Mouse (Mus musculus) heart, embryonic 12.5 days (tissue): ENCODE results near the gene Tnfaip3. TPM values are rescaled to one million over a fixed set of nuclear protein-coding genes. Genes with fewer than 3 reads are reported as not detected.

Experiments used
- ATAC-seq: fragments of 200-750 bp; cut with Nextera tagmentation; 2 replicates; pipeline ENCODE4 v1.8.0; 2017; ENCODE audit warnings: moderate TSS enrichment, moderate library complexity; ENCODE audit not compliant: insufficient number of reproducible peaks, low FRiP score
- H3K27ac ChIP-seq: fragments of 300-500 bp; sonication (generic); 2 replicates; pipeline ENCODE4 v1.5.1; 2016; ENCODE audit warnings: mild to moderate bottlenecking, moderate library complexity; ENCODE audit not compliant: poor library complexity, severe bottlenecking
- H3K27me3 ChIP-seq: fragments of 300-500 bp; sonication (generic); replicated peaks from 2 replicates; pipeline ENCODE4 v1.6.1; 2016; ENCODE audit warnings: mild to moderate bottlenecking, moderate library complexity
- H3K36me3 ChIP-seq: fragments of 300-500 bp; sonication (generic); 2 replicates; pipeline ENCODE4 v1.6.1; 2016; ENCODE audit warnings: mild to moderate bottlenecking, moderate library complexity
- H3K4me1 ChIP-seq: fragments of 300-500 bp; sonication (generic); replicated peaks from 2 replicates; pipeline ENCODE4 v1.6.1; 2016; ENCODE audit warnings: mild to moderate bottlenecking
- H3K4me2 ChIP-seq: fragments of 300-500 bp; sonication (generic); 2 replicates; pipeline ENCODE4 v1.6.1; 2016; ENCODE audit warnings: mild to moderate bottlenecking, moderate library complexity
- H3K4me3 ChIP-seq: fragments of 300-500 bp; sonication (generic); 2 replicates; pipeline ENCODE4 v1.5.1; 2016; ENCODE audit warnings: mild to moderate bottlenecking
- H3K9ac ChIP-seq: fragments of 300-500 bp; sonication (generic); 2 replicates; pipeline ENCODE4 v1.6.1; 2016; ENCODE audit warnings: mild to moderate bottlenecking, moderate library complexity
- H3K9me3 ChIP-seq: fragments of 300-500 bp; sonication (generic); replicated peaks from 2 replicates; pipeline ENCODE4 v1.6.1; 2016; ENCODE audit warnings: mild to moderate bottlenecking, moderate library complexity
- WGBS: fragments of 180-500 bp; shearing (Covaris S2); methylation state at CpG from one replicate; pipeline ENCODE4 v1.1.7; 2016; 5-methylcytosine and 5-hydroxymethylcytosine counted together
- polyA plus RNA-seq: library from polyadenylated mRNA; unstranded; fragments of >200 nt; fragmentation: Nextera tagmentation; extraction: Ambion mirVana; gene quantifications from 2 replicates; pipeline ENCODE4 v1.2.1, GENCODE M21; 2016

The Tnfaip3 gene
- polyA plus RNA-seq, 1 experiment from 2014 or later, result 3.3 TPM

GRCm38 (mm10) chr10:18959777-18960492 lies 55.5 kb downstream of the Tnfaip3 start:
- H3K4me2 ChIP-seq, result no peak overlapping the region
- no peaks in the 10 kb centered on the region for H3K4me1 ChIP-seq
- H3K36me3 ChIP-seq, result no peaks in the 10 kb centered on the region
- H3K27ac ChIP-seq, result no peak overlapping the region
- ATAC-seq, result no peak
- H3K4me3 ChIP-seq, result no peak overlapping the region
- no peaks in the 10 kb centered on the region for H3K9me3 ChIP-seq
- no peaks in the 10 kb centered on the region for H3K27me3 ChIP-seq
- whole genome bisulfite sequencing, result 55% methylated on average over 14 of the region's 14 CpGs
- no peak overlapping the region for H3K9ac ChIP-seq

- no peak for ATAC-seq
- H3K4me1 ChIP-seq, result no peaks in the 10 kb centered on the region
- H3K27me3 ChIP-seq, result no peaks in the 10 kb centered on the region
- 26% methylated on average over 1 of the region's 1 CpGs for WGBS
- no peaks in the 10 kb centered on the region for H3K36me3 ChIP-seq
- H3K27ac ChIP-seq, result no peak overlapping the region
- H3K4me2 ChIP-seq, result no peak overlapping the region
- H3K4me3 ChIP-seq, result no peak overlapping the region
- H3K9ac ChIP-seq, result no peak overlapping the region
- H3K9me3 ChIP-seq, result no peaks in the 10 kb centered on the region
These were observed 61.8 kb downstream of the Tnfaip3 start for GRCm38 (mm10) chr10:18953706-18954071.

GRCm38 (mm10) chr10:18953011-18953705 lies 62.3 kb downstream of the Tnfaip3 start:
- no peak for ATAC-seq
- Histone ChIP-seq H3K9me3 (no peaks in the 10 kb centered on the region), H3K4me1 (no peaks in the 10 kb centered on the region), H3K4me2 (no peak overlapping the region), H3K9ac (no peak overlapping the region), H3K27ac (no peak overlapping the region), H3K4me3 (no peak overlapping the region), H3K27me3 (no peaks in the 10 kb centered on the region), H3K36me3 (no peaks in the 10 kb centered on the region)

Other genes starting within 250 kb of the Tnfaip3 start
- not detected in 2 replicates for gene Gm4922, start 228.9 kb downstream of the Tnfaip3 start, polyA plus RNA-seq
- 105 and 106 TPM in 2 replicates for gene Perp, start 170.6 kb downstream of the Tnfaip3 start, polyA plus RNA-seq